Mouse (Mus musculus): ENCODE results near the gene Bcl11a.

DNA sequence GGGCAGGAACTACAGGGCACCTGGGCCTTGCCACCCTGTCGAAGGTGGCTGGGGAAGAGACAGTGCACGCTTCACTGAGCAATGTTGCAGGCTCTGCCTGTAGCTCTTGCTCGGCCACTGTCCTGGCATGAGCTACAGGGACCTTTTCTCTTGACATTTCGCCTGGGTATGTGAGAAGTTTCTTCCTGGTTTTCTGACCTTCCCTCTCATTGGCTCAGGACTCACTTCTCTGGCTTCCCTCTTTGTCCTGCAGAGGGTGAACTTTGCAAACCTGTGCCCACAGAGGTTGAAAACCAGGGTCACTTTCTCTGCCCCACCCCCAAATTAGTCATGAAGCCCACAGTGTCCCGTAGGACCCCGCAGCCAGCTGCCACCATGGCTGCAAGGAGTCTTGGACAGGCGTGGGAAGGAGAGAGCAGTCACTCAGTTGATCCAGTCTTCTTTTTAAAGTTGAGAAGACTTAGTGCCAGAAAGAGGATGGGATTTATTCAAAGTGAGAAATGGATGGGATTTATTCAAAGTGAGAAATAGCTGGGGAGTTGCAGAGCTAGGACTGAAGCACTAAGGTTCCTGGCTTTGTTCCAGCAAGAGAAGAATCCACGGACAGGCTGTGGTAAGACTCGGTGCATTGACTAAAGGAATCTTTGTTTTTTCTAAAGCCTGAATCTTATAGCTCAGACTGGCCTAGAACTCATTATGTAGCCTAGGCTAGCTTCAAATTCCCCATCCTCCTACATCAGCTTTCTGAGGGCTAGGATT, 71.8 kb downstream of the Bcl11a start:
- TF ChIP-seq GATA1 (IDR thresholded peaks at IDR 0.05; ENCODE audit: low read length): no peak
- no peak for TF ChIP-seq TAL1 (IDR thresholded peaks at IDR 0.05; ENCODE audit: low read length)

All from erythroblast, embryonic 14.5 days (primary cell).